Mouse (Mus musculus): Measurements from ENCODE around the gene Mcoln2.
"Not testable (repeated sequence)": the region's sequence is repeated elsewhere in the genome, so short reads cannot be mapped to it uniquely, and the experiment has no call there.

Gene Mcoln2

GRCm38 (mm10) chr3:146192507-146192906 is 42.9 kb downstream of the Mcoln2 start:
- no peak for DNase-seq

GRCm38 (mm10) chr3:146195153-146195552 is 45.5 kb downstream of the Mcoln2 start:
- DNase-seq = no peak

- DNase-seq = no peak
Measured at GRCm38 (mm10) chr3:146196301-146196700, 46.7 kb downstream of the Mcoln2 start.

GRCm38 (mm10) chr3:146196780-146197743 is 47.4 kb downstream of the Mcoln2 start:
- peak; percentile 44 for DNase-seq

- DNase-seq = no peak
Measured at GRCm38 (mm10) chr3:146197785-146198184, 48.2 kb downstream of the Mcoln2 start.

- DNase-seq = no peak
Measured at GRCm38 (mm10) chr3:146198803-146199481, 49.3 kb downstream of the Mcoln2 start.

GRCm38 (mm10) chr3:146199486-146199885 is 49.9 kb downstream of the Mcoln2 start:
- DNase-seq = no peak

- no peak for DNase-seq
Measured at GRCm38 (mm10) chr3:146204375-146204774, 54.7 kb downstream of the Mcoln2 start.

GRCm38 (mm10) chr3:146205305-146205704 is 55.7 kb downstream of the Mcoln2 start:
- DNase-seq = no peak

GRCm38 (mm10) chr3:146206635-146207034 is 57.0 kb downstream of the Mcoln2 start:
- no peak for DNase-seq

GRCm38 (mm10) chr3:146207440-146207839 is 57.8 kb downstream of the Mcoln2 start:
- no peak for DNase-seq

GRCm38 (mm10) chr3:146209759-146210158 is 60.1 kb downstream of the Mcoln2 start:
- not testable (repeated sequence) for DNase-seq

GRCm38 (mm10) chr3:146211141-146211747 is 61.6 kb downstream of the Mcoln2 start:
- DNase-seq = no peak

GRCm38 (mm10) chr3:146211964-146212363 is 62.3 kb downstream of the Mcoln2 start:
- DNase-seq = no peak

- no peak for DNase-seq
Measured at GRCm38 (mm10) chr3:146213336-146213735, 63.7 kb downstream of the Mcoln2 start.

GRCm38 (mm10) chr3:146216561-146216960 is 66.9 kb downstream of the Mcoln2 start:
- no peak for DNase-seq

GRCm38 (mm10) chr3:146220776-146221486 is 71.3 kb downstream of the Mcoln2 start, which contains the start of gene Lpar3:
Gene Lpar3, plus strand, starts transcription at chr3:146220963.
- DNase-seq = peak; percentile 87

- DNase-seq = peak; percentile 73
Measured at GRCm38 (mm10) chr3:146224271-146224670, 74.6 kb downstream of the Mcoln2 start.

GRCm38 (mm10) chr3:146225061-146225761 is 75.6 kb downstream of the Mcoln2 start:
- DNase-seq = no peak

- no peak for DNase-seq
Measured at GRCm38 (mm10) chr3:146227427-146227826, 77.8 kb downstream of the Mcoln2 start.

GRCm38 (mm10) chr3:146228559-146229310 is 79.1 kb downstream of the Mcoln2 start:
- no peak for DNase-seq
